Comparison of ENCODE assay signal across 26 mouse cellular contexts in genomic region chr12:112773366-112773765, GRCm38 (mm10). TPM values are rescaled to one million over a fixed set of nuclear protein-coding genes. Genes with fewer than 3 reads are reported as not detected.
A peak's percentile ranks its signal among the peaks of the same experiment; 100 is the strongest.
DNase-seq lines count a peak whose midpoint lies in the region; ATAC-seq lines count a peak whose summit lies in the region.
"Had no signal": no experiment of that assay in that cellular context is flagged by ENCODE, and none has a peak within 500 bp of the region (broad histone marks: within the 10 kb centered on the region; RNA-seq: fewer than 3 reads in every experiment).

No protein-coding gene starts in this region.

- H3K4me3 ChIP-seq in heart, embryonic 10.5 days = peak overlapping the region; percentile 39
- H3K4me3 ChIP-seq in heart, embryonic 15.5 days = no peak overlapping the region
- H3K4me3 ChIP-seq: erythroblast, embryonic 14.5 days; gastrocnemius, adult 2 months; kidney, embryonic 15.5 days; limb, embryonic 12.5 days; lung, embryonic 15.5 days; midbrain, embryonic 10.5 days; midbrain, embryonic 15.5 days; neural tube, embryonic 15.5 days had no signal

- peaks cover 28% of the 10 kb centered on the region for H3K4me1 ChIP-seq in heart, embryonic 10.5 days
- H3K4me1 ChIP-seq in heart, embryonic 15.5 days (replicated peaks) = peaks cover 7% of the 10 kb centered on the region; the same call in 1 of the 2 replicates
- H3K4me1 ChIP-seq: kidney, embryonic 15.5 days; limb, embryonic 12.5 days; lung, embryonic 15.5 days; midbrain, embryonic 15.5 days; neural tube, embryonic 15.5 days had no signal

- 0 out of 2 replicates have a peak overlapping the region, but pooled peaks have one; percentile 32 for H3K27ac ChIP-seq in heart, embryonic 10.5 days
- no peak overlapping the region for H3K27ac ChIP-seq in heart, embryonic 15.5 days
- H3K27ac ChIP-seq: gastrocnemius, adult 2 months; hindbrain, embryonic 14.5 days; kidney, embryonic 15.5 days; limb, embryonic 12.5 days; lung, embryonic 15.5 days; midbrain, embryonic 10.5 days; midbrain, embryonic 15.5 days; neural tube, embryonic 15.5 days had no signal

- H3K4me2 ChIP-seq in heart, embryonic 15.5 days = peak overlapping the region; percentile 19; the same call in 1 of the 2 replicates
- H3K4me2 ChIP-seq: hindbrain, embryonic 14.5 days; kidney, embryonic 15.5 days; limb, embryonic 12.5 days; liver, embryonic 11.5 days; lung, embryonic 15.5 days; midbrain, embryonic 15.5 days; neural tube, embryonic 15.5 days had no signal

- peak; percentile 74 for DNase-seq in heart, embryonic 10.5 days (ENCODE audit: low spot score)
- no peak for DNase-seq in heart, adult 18-20 months
- DNase-seq in heart, postnatal 25 days (ENCODE audit: low spot score) = no peak
- DNase-seq in testis, postnatal 10 days (ENCODE audit: low spot score) = peak; percentile 42
- no peak for DNase-seq in testis, postnatal 14 days (ENCODE audit: low spot score)
- DNase-seq in heart, postnatal 4 days = peak; percentile 5
- DNase-seq: adrenal gland, postnatal 14 days; cerebellum, adult 11 months; cerebellum, adult 9-10 months; embryo, embryonic 11 days; gastrocnemius, adult 2 months; kidney, adult 18-20 months; right cerebral cortex, postnatal 25 days had no signal

- peaks cover 10% of the 10 kb centered on the region for H3K27me3 ChIP-seq in heart, embryonic 10.5 days (ENCODE audit: insufficient read depth, poor library complexity, severe bottlenecking)
- H3K27me3 ChIP-seq in heart, embryonic 15.5 days = peaks cover 5% of the 10 kb centered on the region; the same call in 1 of the 2 replicates
- H3K27me3 ChIP-seq: kidney, embryonic 15.5 days; limb, embryonic 12.5 days; lung, embryonic 15.5 days; midbrain, embryonic 15.5 days; neural tube, embryonic 15.5 days had no signal

- no peaks in the 10 kb centered on the region for H3K36me3 ChIP-seq in heart, embryonic 10.5 days
- no peaks in the 10 kb centered on the region for H3K36me3 ChIP-seq in heart, embryonic 15.5 days
- H3K36me3 ChIP-seq: kidney, embryonic 15.5 days; limb, embryonic 12.5 days; lung, embryonic 15.5 days; midbrain, embryonic 10.5 days; midbrain, embryonic 15.5 days; neural tube, embryonic 15.5 days had no signal

- intact Hi-C loops in heart, postnatal 25 days (cut with DNase I) = no loop called here

- WGBS in heart, embryonic 10.5 days = 19% methylated on average over 9 of the region's 9 CpGs
- WGBS in heart, embryonic 15.5 days = 21% methylated on average over 9 of the region's 9 CpGs

- H3K9ac ChIP-seq in heart, embryonic 15.5 days = no peak overlapping the region
- H3K9ac ChIP-seq: hindbrain, embryonic 14.5 days; kidney, embryonic 15.5 days; limb, embryonic 12.5 days; lung, embryonic 15.5 days; midbrain, embryonic 15.5 days; neural tube, embryonic 15.5 days had no signal

- H3K9me3 ChIP-seq in heart, embryonic 10.5 days = no peaks in the 10 kb centered on the region
- H3K9me3 ChIP-seq in heart, embryonic 15.5 days (replicated peaks) = no peaks in the 10 kb centered on the region; the same call in 1 of the 2 replicates
- H3K9me3 ChIP-seq: lung, embryonic 15.5 days; midbrain, embryonic 15.5 days; neural tube, embryonic 15.5 days had no signal

- no peak for ATAC-seq in heart, embryonic 15.5 days (replicated peaks; ENCODE audit: insufficient number of reproducible peaks, insufficient read depth, low FRiP score, low read depth)
- ATAC-seq: CD4-positive, CD25-positive, alpha-beta regulatory T cell, adult 4 months; forebrain, embryonic 16.5 days; midbrain, embryonic 15.5 days had no signal

RNA-seq across cellular contexts. Expression of gene Pld4, which starts 12.9 kb away (rescaled TPM):
- 0.57 and 2.9 TPM in 2 replicates for polyA plus RNA-seq in heart, embryonic 10.5 days (2016; fragmentation: Nextera tagmentation; extraction: Ambion mirVana)
- total RNA-seq in heart, adult 18-20 months (2021) = 1 to 10 TPM; 6.0 to 7.8 TPM
- polyA plus RNA-seq in heart, embryonic 15.5 days (2015; fragmentation: Nextera tagmentation; extraction: Ambion mirVana) = 7.2 and 34.0 TPM in 2 replicates
- total RNA-seq in heart, postnatal 25 days (2021) = 1 to 10 TPM; 5.6 to 6.9 TPM
- total RNA-seq in heart, postnatal 4 days (2021) = 1 to 10 TPM; 3.4 to 4.1 TPM

RNA-seq across cellular contexts. Expression of gene Ahnak2, which starts 29.1 kb away (rescaled TPM):
- polyA plus RNA-seq in heart, embryonic 10.5 days (2016; fragmentation: Nextera tagmentation; extraction: Ambion mirVana) = 0.53 and 0.71 TPM in 2 replicates
- total RNA-seq in heart, adult 18-20 months (2021) = 10 to 100 TPM; 15.3 to 16.6 TPM
- polyA plus RNA-seq in heart, embryonic 15.5 days (2015; fragmentation: Nextera tagmentation; extraction: Ambion mirVana) = 2.1 and 2.4 TPM in 2 replicates
- 10 to 100 TPM; 15.3 to 16.5 TPM for total RNA-seq in heart, postnatal 25 days (2021)
- total RNA-seq in heart, postnatal 4 days (2021) = 10 to 100 TPM; 13.5 to 16.8 TPM
- total RNA-seq: megakaryocyte progenitor cell, adult 5-6 weeks had no signal
- polyA plus RNA-seq: CD4-positive, CD25-positive, alpha-beta regulatory T cell, adult 4 months had no signal

RNA-seq across cellular contexts. Expression of gene Clba1, which starts 35.4 kb away (rescaled TPM):
- 13.0 and 14.9 TPM in 2 replicates for polyA plus RNA-seq in heart, embryonic 10.5 days (2016; fragmentation: Nextera tagmentation; extraction: Ambion mirVana)
- total RNA-seq in heart, adult 18-20 months (2021) = 1 to 10 TPM; 2.0 to 2.2 TPM
- polyA plus RNA-seq in heart, embryonic 15.5 days (2015; fragmentation: Nextera tagmentation; extraction: Ambion mirVana) = 5.7 and 7.3 TPM in 2 replicates
- total RNA-seq in heart, postnatal 25 days (2021) = 1 to 10 TPM; 1.5 to 1.9 TPM
- 1 to 10 TPM; 4.5 to 6.0 TPM for total RNA-seq in heart, postnatal 4 days (2021)
- polyA plus RNA-seq: erythroblast, embryonic 14.5 days had no signal

RNA-seq across cellular contexts. Expression of gene Cep170b, which starts 53.1 kb away (rescaled TPM):
- 3.9 and 6.6 TPM in 2 replicates for polyA plus RNA-seq in heart, embryonic 10.5 days (2016; fragmentation: Nextera tagmentation; extraction: Ambion mirVana)
- total RNA-seq in heart, adult 18-20 months (2021) = 10 to 100 TPM; 10.1 to 11.1 TPM
- polyA plus RNA-seq in heart, embryonic 15.5 days (2015; fragmentation: Nextera tagmentation; extraction: Ambion mirVana) = 4.8 and 7.9 TPM in 2 replicates
- total RNA-seq in heart, postnatal 25 days (2021) = 1 to 10 TPM; 7.7 to 9.8 TPM
- 10 to 100 TPM; 13.1 to 14.1 TPM for total RNA-seq in heart, postnatal 4 days (2021)

RNA-seq across cellular contexts. Expression of gene Cdca4, which starts 55.9 kb away (rescaled TPM):
- 66.5 and 98.2 TPM in 2 replicates for polyA plus RNA-seq in heart, embryonic 10.5 days (2016; fragmentation: Nextera tagmentation; extraction: Ambion mirVana)
- 1 to 10 TPM; 5.1 to 5.6 TPM for total RNA-seq in heart, adult 18-20 months (2021)
- 34.6 and 53.3 TPM in 2 replicates for polyA plus RNA-seq in heart, embryonic 15.5 days (2015; fragmentation: Nextera tagmentation; extraction: Ambion mirVana)
- 1 to 10 TPM; 6.4 to 7.6 TPM for total RNA-seq in heart, postnatal 25 days (2021)
- total RNA-seq in heart, postnatal 4 days (2021) = 10 to 100 TPM; 25.8 to 26.8 TPM

Comparison
In these comparisons a context has a peak if more than half of its experiments do, and no peak if none do; other contexts are left out.
1. DNase-seq: peak in heart, embryonic 10.5 days (single experiment), testis, postnatal 10 days (single experiment) and heart, postnatal 4 days (single experiment); none in heart, adult 18-20 months (0 of 2), heart, postnatal 25 days (single experiment) and testis, postnatal 14 days (single experiment).